Mouse (Mus musculus) lung, postnatal 4 days (tissue): ENCODE results near the gene Ccdc124.
A peak's percentile ranks its signal among the peaks of the same experiment; 100 is the strongest.
"Not testable (repeated sequence)": the region's sequence is repeated elsewhere in the genome, so short reads cannot be mapped to it uniquely, and the experiment has no call there.

Experiments used
- DNase-seq, 2 experiments: peaks; one replicate each; pipeline ENCODE4 v3.0.0; 2021

The Ccdc124 gene

GRCm38 (mm10) chr8:70873364-70873985 lies at the start of gene Ccdc124:
TSS of gene Ccdc124 (minus strand) at chr8:70873935.
- DNase-seq = peak; percentile 96

- DNase-seq = peak in 1 of 2 experiments; percentile 27
Observed at GRCm38 (mm10) chr8:70920049-70920922, 46.6 kb upstream of the Ccdc124 start.

- DNase-seq = no peak
Observed at GRCm38 (mm10) chr8:70914704-70915103, 41.0 kb upstream of the Ccdc124 start.

GRCm38 (mm10) chr8:70913523-70913922 lies 39.8 kb upstream of the Ccdc124 start:
- no peak for DNase-seq

GRCm38 (mm10) chr8:70912955-70913354 lies 39.2 kb upstream of the Ccdc124 start:
- DNase-seq = no peak

GRCm38 (mm10) chr8:70911596-70911995 lies 37.9 kb upstream of the Ccdc124 start:
- no peak for DNase-seq

GRCm38 (mm10) chr8:70907518-70907917 lies 33.8 kb upstream of the Ccdc124 start:
- DNase-seq = no peak

GRCm38 (mm10) chr8:70905831-70906736 lies 32.3 kb upstream of the Ccdc124 start, which contains the start of gene Map1s:
TSS of gene Map1s (plus strand) at chr8:70905932.
- DNase-seq = peak; percentile 85 to 88

GRCm38 (mm10) chr8:70905463-70905830 lies 31.7 kb upstream of the Ccdc124 start:
- DNase-seq = no peak

GRCm38 (mm10) chr8:70904532-70904931 lies 30.8 kb upstream of the Ccdc124 start:
- peak; percentile 70 to 72 for DNase-seq

GRCm38 (mm10) chr8:70903582-70903981 lies 29.8 kb upstream of the Ccdc124 start:
- DNase-seq = no peak

- no peak for DNase-seq
Observed at GRCm38 (mm10) chr8:70903112-70903511, 29.4 kb upstream of the Ccdc124 start.

GRCm38 (mm10) chr8:70902211-70902610 lies 28.5 kb upstream of the Ccdc124 start:
- peak in 1 of 2 experiments; percentile 41 for DNase-seq

GRCm38 (mm10) chr8:70900872-70901387 lies 27.2 kb upstream of the Ccdc124 start:
- DNase-seq = no peak

- DNase-seq = no peak
Observed at GRCm38 (mm10) chr8:70899226-70899625, 25.5 kb upstream of the Ccdc124 start.

GRCm38 (mm10) chr8:70898661-70899198 lies 25.0 kb upstream of the Ccdc124 start:
- DNase-seq = no peak

- DNase-seq = peak; percentile 84 to 91
Observed at GRCm38 (mm10) chr8:70897681-70898413, 24.1 kb upstream of the Ccdc124 start.

- DNase-seq = peak; percentile 94 to 97
Observed at GRCm38 (mm10) chr8:70897021-70897680, 23.4 kb upstream of the Ccdc124 start, which contains the start of gene Rpl18a. TSS of gene Rpl18a (minus strand) at chr8:70897412.

- no peak for DNase-seq
Observed at GRCm38 (mm10) chr8:70896316-70897020, 22.7 kb upstream of the Ccdc124 start.

- DNase-seq = not testable (repeated sequence)
Observed at GRCm38 (mm10) chr8:70895571-70896259, 22.0 kb upstream of the Ccdc124 start.
